Mouse (Mus musculus): ENCODE measurements around the gene Pou2f1.

Gene Pou2f1

GRCm38 (mm10) chr1:166002520-166003155 is at the start of gene Pou2f1:
Gene Pou2f1 (minus strand): TSS chr1:166002678.
- in situ Hi-C loops (cut with MboI, MseI) = loop anchor here (10.0 to 25.0 kb wide), 2 partner anchors 152 to 1260 kb away; no protein-coding TSS in a partner anchor

DNA sequence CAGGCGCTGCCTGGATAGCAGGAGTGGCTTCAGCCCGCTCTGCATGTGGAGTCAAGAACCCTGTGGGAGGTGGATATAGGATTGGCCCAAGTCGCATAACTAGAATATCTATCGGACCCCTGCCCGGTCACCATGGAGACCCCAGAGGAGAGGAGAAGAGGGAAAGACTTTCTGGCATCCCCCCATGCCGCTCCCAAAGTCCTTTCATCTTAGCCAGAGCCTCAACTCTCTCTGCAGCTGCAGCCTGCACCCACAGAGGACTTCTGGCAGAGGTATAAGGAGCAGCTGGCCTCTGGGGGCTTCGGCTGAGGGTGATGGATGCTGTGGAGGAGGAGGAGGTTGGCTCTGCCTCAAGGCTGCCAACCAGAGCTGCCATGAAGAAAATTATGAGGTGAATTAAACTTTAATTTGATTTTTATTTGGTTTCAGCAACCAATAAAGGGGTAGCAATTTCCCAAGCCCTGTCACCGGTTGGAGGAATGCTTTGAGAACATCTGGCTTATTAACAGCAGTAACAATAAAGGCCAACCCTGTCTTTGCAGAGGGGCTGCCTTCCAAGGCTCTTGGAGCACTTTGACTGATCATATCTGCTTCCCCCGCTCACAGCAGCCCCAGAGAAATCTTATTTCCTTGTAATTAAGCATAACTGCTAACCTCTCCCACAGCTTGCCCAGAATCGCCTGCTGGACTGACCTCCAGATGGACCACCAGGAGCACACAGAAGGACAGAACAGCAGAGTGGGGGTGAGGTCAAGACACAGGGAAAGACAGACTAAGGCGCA is 46.8 kb upstream of the Pou2f1 start:
- in situ Hi-C loops (cut with MboI, MseI) = no loop called here

DNA sequence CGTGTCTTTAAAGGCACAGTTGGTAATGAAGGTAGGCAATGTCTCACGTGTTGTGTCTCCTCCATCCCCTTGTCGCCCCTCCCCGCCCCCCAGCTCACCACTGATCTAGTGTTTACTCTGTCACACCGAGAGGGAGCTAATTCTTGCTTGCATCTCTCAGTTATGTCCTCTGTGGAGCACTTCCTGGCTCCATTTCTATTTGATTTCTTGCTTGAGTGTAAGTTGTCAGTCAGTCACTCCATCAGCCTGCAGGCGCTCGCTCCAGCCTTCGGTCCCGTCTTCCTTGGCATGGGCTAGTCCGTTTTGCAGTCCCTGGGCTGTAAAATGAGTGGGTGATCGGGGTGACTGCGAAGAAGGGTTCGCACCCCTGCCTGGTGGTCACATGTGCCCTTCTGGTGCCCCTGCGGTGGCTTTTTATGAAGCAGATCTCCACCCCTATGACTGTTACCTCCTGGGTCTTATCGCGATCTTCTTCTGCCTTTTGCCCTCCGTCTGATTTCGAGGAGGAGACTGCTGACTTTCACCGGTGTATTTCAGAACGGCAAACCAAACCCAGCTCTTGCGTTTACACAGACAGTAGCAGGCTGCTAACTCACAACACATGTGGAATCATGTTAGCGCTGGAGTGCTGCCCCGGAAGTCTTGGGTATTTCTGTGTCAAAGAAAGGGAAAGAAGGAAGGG is 45.9 kb upstream of the Pou2f1 start:
- in situ Hi-C loops (cut with MboI, MseI) = no loop called here

DNA sequence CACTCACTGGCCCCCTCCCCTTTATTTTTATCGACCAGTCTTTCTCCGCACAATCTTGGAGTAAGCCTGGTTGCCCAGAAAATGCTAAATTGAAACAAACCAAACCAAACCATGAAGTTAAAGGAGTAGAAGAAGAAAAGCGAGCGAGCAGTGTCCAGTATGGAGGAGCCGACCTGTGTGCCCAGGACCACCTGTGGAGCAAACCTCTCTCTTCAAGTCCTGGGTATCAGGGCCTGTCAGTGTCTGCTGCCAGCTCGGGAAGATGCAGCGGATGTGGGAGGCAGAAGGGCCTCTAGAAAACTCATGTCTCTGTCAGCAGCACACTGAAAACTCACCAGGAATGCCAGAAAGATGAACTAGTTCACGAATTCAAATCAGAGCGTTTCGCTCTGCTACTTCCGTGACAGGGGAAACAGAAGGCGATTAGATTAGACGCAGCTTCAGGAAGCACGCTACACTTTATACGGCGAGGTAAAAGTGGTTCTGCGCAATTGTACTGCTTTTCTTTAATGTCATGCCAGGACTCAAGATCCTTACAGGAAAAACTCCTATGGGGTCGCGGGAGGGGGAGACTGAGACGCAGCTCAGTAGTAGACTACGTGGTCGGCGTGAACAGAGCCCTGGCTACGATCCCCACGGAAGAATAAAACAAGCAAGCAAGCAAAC is 45.2 kb upstream of the Pou2f1 start:
- in situ Hi-C loops (cut with MboI, MseI) = no loop called here

- in situ Hi-C loops (cut with MboI, MseI) = no loop called here
Measured at GRCm38 (mm10) chr1:166045894-166046197, 43.4 kb upstream of the Pou2f1 start.

- in situ Hi-C loops (cut with MboI, MseI) = no loop called here
Measured at GRCm38 (mm10) chr1:166045060-166045893, 42.8 kb upstream of the Pou2f1 start.

DNA sequence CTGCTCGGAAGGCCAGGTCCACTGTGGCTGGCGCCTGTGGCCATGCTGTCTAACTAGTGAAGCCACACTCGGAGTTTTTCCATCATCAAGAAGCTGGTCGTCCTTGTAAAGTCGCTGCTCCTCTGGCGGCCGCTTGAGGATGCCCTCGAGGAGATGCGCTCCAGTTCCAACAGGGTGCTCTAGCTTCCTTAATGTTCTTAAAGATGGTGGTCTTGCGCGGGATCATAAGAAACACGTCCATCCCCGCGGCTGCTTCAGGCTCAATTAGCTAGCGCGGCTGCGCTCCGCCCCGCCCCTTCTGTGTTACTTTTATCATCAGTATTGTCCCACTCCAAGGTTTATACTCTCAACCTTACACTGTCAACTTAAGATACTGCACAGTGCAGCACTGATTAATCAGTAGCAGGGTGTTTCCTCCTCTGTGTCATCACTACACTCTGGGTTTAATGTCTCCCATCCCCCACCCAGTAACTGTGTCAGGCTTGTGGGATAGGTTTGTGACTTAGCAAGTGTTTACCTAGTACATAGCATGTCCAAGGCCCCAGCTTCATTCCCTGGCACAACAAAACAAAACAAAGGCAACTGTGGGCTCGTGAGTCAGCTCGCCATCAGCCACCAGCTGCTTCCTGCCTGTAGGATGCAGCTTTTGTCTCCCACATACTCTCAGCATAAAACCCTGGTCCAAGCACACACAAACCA is 41.1 kb upstream of the Pou2f1 start:
- in situ Hi-C loops (cut with MboI, MseI) = no loop called here

DNA sequence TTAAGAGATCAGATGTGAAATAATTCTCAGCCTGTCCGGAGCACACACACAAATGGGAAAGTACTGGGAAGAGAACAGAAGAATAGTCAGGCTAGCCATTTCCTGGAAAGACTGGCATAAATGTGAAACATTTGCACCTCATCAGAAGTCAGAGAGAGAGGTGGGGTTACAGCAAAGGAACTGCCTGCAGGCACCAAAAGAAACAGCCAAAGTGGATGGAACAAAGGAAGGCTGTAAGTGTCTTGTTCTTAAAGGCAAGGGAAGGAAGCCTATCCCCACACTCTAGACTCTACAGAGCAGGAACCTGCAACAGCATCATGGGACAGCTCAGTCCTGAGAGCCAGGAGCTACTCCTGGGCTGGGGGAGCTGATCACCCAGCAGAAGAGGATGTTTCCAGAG is 39.0 kb upstream of the Pou2f1 start:
- in situ Hi-C loops (cut with MboI, MseI) = no loop called here

GRCm38 (mm10) chr1:166038731-166039332 is 36.4 kb upstream of the Pou2f1 start:
- in situ Hi-C loops (cut with MboI, MseI) = no loop called here

- in situ Hi-C loops (cut with MboI, MseI) = no loop called here
Measured at GRCm38 (mm10) chr1:166035045-166035444, 32.6 kb upstream of the Pou2f1 start.

DNA sequence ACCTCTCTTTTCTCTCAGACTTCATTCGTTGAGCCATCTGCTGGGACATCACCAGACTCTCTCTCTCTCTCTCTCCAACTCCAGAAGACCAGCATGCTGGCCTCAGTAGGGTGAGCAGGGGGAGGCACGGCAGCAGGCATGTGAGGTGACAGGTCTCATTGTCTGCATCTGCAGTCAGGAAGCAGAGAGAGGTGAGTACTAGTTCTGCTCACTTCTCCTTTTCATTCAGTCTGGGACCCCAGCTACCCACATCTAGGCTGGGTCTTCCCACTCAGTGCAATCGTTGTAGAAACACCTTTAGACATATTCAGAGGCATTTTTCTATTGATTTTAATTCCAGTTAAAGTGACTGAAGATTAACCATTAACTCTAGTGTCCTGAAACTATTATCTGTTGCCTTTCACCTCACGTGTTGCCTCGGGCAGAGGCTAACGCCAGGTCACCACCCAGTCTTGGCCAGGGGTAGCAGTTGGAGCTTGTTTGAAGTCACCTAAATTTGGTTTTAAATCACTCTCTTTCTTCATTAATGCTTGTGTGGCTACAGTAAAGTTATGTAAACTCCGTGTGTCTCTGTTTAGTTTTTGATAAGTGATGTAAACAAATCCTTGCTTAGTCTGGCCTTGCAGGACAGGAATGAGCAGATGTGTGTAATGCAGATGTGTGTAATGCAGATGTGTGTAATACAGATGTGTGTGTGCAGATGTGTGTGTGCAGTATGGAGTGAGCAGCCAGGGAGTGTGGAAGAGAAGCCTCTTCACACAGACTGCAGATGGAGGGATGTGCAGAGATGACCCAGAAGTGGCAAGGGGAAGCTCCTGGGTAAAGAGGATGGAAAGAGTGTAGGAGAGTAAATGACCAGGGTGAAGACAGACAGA is 29.4 kb upstream of the Pou2f1 start:
- in situ Hi-C loops (cut with MboI, MseI) = no loop called here

GRCm38 (mm10) chr1:166023981-166024380 is 21.5 kb upstream of the Pou2f1 start:
- in situ Hi-C loops (cut with MboI, MseI) = loop anchor here (25.0 kb wide), 1 partner anchor 1238 kb away; no protein-coding TSS in a partner anchor

- in situ Hi-C loops (cut with MboI, MseI) = loop anchor here (25.0 kb wide), 1 partner anchor 1245 kb away; no protein-coding TSS in a partner anchor
Measured at GRCm38 (mm10) chr1:166017203-166017602, 14.7 kb upstream of the Pou2f1 start.

DNA sequence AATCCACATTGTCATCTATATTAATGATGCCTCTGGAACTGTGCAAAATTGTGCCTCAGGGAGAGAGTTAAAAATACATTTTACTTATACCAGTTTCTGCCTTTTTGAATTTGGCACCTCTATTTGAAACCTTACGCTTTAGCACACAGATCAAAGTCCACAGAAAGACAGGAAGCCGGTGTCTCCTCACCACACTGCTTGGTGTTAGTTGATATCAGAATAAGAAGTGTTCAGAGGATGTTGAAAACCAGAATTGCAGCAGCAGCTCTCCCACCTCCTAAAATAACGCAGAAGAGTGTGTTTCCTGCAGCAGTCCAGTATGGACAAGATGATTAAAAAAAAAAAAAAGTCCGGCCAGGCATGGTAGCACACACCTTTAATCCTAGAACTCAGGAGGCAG is 13.8 kb upstream of the Pou2f1 start:
- in situ Hi-C loops (cut with MboI, MseI) = loop anchor here (25.0 kb wide), 1 partner anchor 1246 kb away; no protein-coding TSS in a partner anchor

DNA sequence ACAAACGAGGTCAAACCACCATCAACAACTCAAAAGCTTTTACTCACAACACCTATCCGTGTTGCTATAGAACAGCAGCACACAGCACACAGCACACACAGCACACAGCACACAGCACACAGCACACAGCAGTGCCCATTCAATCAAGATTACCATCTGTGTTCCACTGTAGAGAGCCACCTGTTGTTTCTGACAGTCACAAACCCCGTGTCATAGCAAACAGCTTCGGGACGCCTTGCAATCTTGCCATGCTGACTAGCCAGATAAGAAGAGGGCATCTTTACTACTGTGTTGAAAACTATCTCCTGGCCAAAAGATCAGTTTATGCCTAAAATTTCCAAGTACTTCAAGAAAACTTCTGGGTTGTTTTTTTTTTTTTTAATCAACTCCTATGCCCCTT is 12.1 kb upstream of the Pou2f1 start:
- in situ Hi-C loops (cut with MboI, MseI) = loop anchor here (25.0 kb wide), 1 partner anchor 1248 kb away; no protein-coding TSS in a partner anchor

DNA sequence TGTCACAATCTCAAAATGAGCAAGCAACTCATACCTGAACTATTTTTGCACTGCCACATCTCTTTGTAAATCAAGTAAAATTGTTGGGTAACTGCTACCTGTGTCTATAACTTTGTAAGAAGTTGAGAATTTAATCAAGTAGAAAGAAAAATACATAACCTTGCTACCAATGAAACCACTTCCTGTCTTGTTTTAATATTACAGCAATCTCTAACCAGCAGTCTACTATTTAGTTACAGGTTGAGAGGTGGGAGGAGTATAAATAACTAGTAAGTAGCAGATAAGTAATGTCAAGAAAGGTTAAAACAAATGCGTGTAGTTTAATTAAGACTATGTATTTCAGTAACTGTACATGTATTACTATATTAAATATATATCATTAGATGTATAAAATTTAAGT is 7.6 kb upstream of the Pou2f1 start:
- in situ Hi-C loops (cut with MboI, MseI) = loop anchor here (25.0 kb wide), 1 partner anchor 1252 kb away; no protein-coding TSS in a partner anchor

DNA sequence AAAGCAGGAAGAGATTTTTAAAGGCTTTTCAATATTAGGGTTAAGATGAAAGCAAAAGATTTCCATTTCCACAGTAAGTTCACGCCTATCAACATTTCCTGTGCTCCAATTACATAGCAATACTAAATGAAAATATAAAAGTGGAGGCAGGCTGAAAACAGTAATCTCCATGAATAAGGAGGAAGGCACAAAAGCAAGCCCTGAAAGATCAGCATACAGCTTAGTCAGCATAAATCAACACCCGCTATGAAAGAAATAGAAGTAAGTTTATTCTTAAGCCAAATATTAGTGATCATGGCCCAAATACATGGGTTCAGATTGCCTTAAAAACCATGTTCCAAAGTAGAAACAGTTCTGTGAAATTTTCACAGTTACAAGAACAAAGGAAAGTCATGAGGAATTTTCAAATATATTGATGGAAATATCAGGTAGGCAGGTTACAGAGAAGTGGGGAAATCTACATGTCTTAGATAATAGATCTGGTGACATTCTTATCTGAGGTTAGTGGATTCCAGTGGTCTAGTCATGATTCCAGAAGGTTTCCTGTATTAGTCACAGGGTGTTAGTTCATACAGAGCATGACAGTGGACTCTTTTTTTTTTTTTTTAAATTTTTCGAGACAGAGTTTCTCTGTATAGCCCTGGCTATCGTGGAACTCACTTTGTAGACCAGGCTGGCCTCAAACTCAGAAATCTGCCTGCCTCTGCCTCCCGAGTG is 6.3 kb upstream of the Pou2f1 start:
- in situ Hi-C loops (cut with MboI, MseI) = loop anchor here (10.0 to 25.0 kb wide), 2 partner anchors 146 to 1254 kb away; no protein-coding TSS in a partner anchor

DNA sequence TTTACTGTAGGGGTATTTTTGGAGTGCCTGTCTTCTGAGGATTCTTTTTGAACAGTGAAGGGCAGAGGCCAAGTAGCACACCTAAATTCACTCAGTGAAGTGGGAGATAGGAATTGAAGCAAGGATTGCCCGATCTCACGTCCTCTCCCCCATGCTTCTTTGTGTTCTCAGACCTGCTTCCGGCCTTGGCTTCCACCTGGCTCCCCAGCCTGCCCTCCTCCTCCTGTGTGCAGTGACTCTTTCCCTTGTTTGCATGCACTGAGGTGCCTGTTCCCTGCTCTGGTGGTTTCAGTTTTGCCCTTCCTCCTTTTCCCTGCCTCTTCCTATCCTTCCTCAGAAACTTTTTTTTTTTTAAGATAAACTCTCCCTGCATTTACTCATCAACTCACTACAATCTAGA is 4.5 kb upstream of the Pou2f1 start:
- in situ Hi-C loops (cut with MboI, MseI) = loop anchor here (10.0 to 25.0 kb wide), 2 partner anchors 148 to 1255 kb away; no protein-coding TSS in a partner anchor
